Mouse (Mus musculus) monocyte, adult 2 months (primary cell): ENCODE data around the gene Zfp277.
A peak's percentile ranks its signal among the peaks of the same experiment; 100 is the strongest.

Source experiments
- DNase-seq, 2 experiments: peaks; one replicate each; pipeline ENCODE4 v3.0.0; 2022; ENCODE audit warnings: low spot score in 2 of 2, low read depth in 1 of 2

Gene Zfp277

GRCm38 (mm10) chr12:40445648-40446449, at the start of gene Zfp277, which contains the start of gene Dock4:
Gene Zfp277 (minus strand): TSS chr12:40445902.
Gene Dock4 (plus strand): TSS chr12:40445952.
- DNase-seq: peak; percentile 94 to 96

GRCm38 (mm10) chr12:40486047-40486837, 40.5 kb upstream of the Zfp277 start:
- DNase-seq: no peak

GRCm38 (mm10) chr12:40485210-40485609, 39.5 kb upstream of the Zfp277 start:
- DNase-seq: no peak

DNA sequence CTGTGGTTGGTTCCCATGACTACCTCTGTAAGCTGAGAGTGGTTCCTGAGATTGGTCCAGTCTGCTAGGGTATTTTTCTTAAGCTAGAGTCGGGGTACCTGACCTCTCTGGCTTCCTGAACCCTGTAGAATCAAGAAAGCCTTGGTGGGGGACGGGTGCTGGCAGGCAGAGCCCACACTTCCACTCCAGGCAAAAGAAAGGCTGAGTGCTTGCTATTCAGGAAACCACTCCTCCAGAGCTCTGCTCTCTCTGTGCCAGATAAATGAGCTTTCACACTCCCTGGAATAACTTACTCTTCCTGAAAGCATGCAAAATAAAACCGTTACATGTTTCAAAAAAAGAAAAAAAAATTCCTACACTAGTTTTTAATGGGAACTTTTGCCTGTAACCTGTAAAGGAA, 38.5 kb upstream of the Zfp277 start:
- DNase-seq: no peak

GRCm38 (mm10) chr12:40477621-40478452, 32.1 kb upstream of the Zfp277 start:
- no peak for DNase-seq

- DNase-seq: no peak
Measured at GRCm38 (mm10) chr12:40473709-40474108, 28.0 kb upstream of the Zfp277 start.

GRCm38 (mm10) chr12:40471649-40472399, 26.1 kb upstream of the Zfp277 start:
- no peak for DNase-seq

GRCm38 (mm10) chr12:40469009-40469408, 23.3 kb upstream of the Zfp277 start:
- no peak for DNase-seq

DNA sequence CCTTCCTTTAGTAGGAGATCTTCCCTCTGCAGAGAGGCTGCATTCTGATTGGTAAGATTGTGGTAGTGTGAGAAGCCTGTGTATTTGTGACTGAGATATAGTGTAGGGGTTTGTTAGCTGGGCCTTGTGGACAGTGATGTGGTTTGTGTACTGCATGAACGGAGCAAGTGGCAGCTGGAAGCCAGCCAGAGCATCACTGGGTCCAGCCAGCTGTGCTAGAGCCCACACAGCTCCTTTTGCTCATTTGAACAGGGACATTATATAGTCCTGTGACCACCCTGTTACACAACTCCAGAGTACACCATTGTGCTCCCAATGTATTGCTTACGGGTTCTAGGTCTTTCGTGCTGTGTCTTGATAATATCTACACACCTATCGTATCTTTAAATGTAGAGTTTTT, 22.5 kb upstream of the Zfp277 start:
- no peak for DNase-seq

- no peak for DNase-seq
Measured at GRCm38 (mm10) chr12:40464282-40464681, 18.6 kb upstream of the Zfp277 start.

DNA sequence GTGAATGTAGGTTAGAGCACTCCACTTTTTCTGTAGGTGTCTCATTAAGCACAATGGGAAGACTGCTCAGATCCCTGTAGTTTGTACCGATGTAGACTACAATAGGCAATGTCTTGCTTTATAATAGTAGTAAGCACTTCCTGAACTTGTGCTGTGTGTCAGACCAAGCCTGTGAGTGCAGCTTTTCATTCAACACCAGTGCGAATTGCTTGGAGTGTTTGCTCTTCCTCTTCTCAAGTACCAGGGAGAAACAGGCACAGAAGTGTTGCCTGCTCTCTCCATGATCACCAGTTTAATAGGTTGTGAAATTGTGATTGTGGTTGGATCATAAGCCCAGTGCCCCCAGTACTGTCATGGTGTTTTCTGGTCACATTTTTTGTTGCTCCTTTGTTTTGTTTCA, 18.1 kb upstream of the Zfp277 start:
- no peak for DNase-seq

DNA sequence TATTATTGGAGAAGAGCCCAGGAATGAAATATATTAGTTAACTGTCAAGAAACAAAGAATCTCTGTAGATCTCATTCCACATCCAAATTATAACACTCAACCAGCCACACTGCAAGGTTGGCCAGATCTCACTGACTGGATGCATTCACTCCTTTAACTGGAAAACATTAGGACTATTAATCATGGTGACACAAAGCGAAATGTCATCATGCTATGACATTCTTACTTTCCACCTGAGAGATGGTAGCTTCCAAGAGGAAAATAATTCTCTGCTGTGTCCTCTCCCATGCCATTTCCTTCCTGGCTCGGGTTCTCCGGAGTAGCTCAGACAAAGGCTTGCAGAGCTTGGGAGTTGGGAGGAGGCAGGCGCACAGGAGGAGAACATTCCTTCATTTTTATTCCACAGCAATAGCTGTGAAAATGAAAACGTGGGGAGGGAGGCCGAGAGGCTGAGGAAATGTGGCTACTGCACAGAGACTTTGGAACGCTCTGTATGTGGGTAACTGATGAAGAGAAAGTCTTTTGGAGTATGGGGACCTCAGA, 17.1 kb upstream of the Zfp277 start:
- DNase-seq: no peak

GRCm38 (mm10) chr12:40459673-40460265, 14.1 kb upstream of the Zfp277 start:
- no peak for DNase-seq

GRCm38 (mm10) chr12:40458977-40459376, 13.3 kb upstream of the Zfp277 start:
- no peak for DNase-seq

GRCm38 (mm10) chr12:40456517-40456916, 10.8 kb upstream of the Zfp277 start:
- no peak for DNase-seq

DNA sequence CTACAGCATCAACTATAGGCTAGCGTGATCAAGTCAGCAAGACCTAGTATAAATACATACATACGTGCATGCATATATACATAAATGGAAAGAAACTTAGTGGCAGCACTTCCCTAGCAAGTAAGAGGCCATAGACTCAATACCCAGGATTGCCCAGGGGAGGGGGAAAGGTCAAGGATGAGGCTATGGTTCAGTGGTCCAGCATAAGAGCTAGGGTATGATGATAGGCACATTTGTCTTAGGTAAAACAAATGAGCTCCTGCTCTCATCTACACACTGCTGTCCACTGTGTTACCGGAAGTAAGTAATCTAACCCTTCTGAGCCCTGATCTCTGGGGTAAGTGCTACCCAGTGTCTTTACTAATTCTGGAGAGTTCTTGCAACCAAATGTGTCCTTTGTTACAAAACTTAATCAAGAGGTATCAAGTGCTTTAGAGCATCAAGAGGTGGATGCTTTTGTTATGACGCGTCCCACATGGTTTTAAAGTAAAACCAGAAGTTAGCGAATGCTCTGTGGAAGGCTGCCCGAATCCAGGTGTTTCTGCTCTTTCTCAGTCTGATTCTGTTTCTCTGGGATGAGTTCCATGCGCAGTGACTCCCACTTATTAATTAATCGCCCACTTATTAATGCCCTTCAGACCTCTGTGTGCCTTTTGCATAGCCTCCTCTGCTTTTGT, 3.6 kb upstream of the Zfp277 start:
- no peak for DNase-seq

DNA sequence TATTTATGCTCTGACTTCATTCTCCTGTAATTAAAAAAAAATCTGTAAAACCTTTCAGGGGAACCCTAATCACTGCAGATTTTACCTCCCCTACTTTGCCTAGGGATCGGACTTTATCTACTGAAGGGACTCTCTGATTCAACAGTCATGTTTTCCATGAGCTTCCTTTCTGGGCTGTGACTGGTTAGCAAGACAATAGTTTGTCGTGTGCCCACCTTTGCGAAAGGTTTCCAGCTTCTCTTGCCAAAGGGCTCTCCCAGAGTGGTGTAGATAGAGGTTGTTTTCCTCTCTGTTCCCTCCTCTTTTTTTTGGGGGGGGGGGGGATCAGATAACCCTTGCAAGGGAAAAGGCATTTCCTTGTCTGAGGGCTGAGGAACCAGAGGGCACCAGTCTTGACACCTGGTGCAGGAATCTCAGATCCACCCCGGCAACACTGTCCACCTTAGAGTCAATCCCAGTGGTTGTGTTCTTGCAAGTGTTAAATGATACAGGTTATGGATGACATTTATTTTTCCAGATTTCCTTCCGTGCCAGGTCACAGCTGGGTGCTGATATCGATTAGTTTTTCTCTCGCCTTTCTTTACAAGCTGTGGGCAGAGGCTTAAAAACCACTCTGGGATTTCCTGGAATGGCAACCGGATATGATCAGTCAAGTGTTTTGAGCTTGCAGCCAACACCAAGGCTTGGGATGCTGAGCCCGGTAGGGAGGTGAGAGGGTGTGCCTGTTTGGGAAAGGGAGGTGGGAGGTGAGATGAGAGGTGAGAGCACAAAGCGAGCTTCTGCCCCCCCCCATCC, 2.1 kb upstream of the Zfp277 start:
- DNase-seq: no peak
